16 mouse cellular contexts compared by ENCODE assay signal in genomic region chr4:107881631-107882030, GRCm38 (mm10).
"Had no signal": no experiment of that assay in that cellular context is flagged by ENCODE, and none has a peak within 500 bp of the region (broad histone marks: within the 10 kb centered on the region; RNA-seq: fewer than 3 reads in every experiment).

No protein-coding gene starts in this region.

- H3K27me3 ChIP-seq: neural tube, embryonic 13.5 days; neural tube, embryonic 15.5 days; stomach, embryonic 15.5 days had no signal

- H3K9me3 ChIP-seq: neural tube, embryonic 13.5 days; neural tube, embryonic 15.5 days; stomach, embryonic 15.5 days had no signal

- H3K4me2 ChIP-seq: neural tube, embryonic 13.5 days; neural tube, embryonic 15.5 days; stomach, embryonic 15.5 days had no signal

- H3K4me3 ChIP-seq: neural tube, embryonic 13.5 days; neural tube, embryonic 15.5 days; stomach, embryonic 15.5 days had no signal

- H3K9ac ChIP-seq: neural tube, embryonic 13.5 days; neural tube, embryonic 15.5 days; stomach, embryonic 15.5 days had no signal

- H3K27ac ChIP-seq: neural tube, embryonic 13.5 days; neural tube, embryonic 15.5 days; stomach, embryonic 15.5 days; stomach, postnatal 0 days had no signal

- DNase-seq: retina, postnatal 1 day; right cerebral cortex, adult 18-20 months; right cerebral cortex, postnatal 14 days; right cerebral cortex, postnatal 25 days; right cerebral cortex, postnatal 4 days; spleen, adult 18-20 months; thymus, adult 18-20 months; thymus, adult 2 months; thymus, postnatal 14 days; thymus, postnatal 25 days; thymus, postnatal 36 days; thymus, postnatal 4 days had no signal
